Mouse (Mus musculus) bone marrow macrophage, adult 2 months (primary cell): ENCODE data around the gene Qsox1.

ENCODE experiments used
- CTCF ChIP-seq: IDR thresholded peaks from 2 replicates; pipeline ENCODE4 v1.5.1; 2012; ENCODE audit warnings: low read depth, mild to moderate bottlenecking, low read length, moderate library complexity
- POLR2A ChIP-seq: IDR thresholded peaks from 2 replicates; pipeline ENCODE4 v1.6.1; 2012; ENCODE audit warnings: mild to moderate bottlenecking, low read depth, low read length, borderline replicate concordance

- TF ChIP-seq CTCF, result no peak
- TF ChIP-seq POLR2A, result no peak
These were observed 7.1 kb downstream of the Qsox1 start for GRCm38 (mm10) chr1:155805607-155806006.
